Comparison of ENCODE assay signal across 12 mouse cellular contexts in the genomic region with DNA sequence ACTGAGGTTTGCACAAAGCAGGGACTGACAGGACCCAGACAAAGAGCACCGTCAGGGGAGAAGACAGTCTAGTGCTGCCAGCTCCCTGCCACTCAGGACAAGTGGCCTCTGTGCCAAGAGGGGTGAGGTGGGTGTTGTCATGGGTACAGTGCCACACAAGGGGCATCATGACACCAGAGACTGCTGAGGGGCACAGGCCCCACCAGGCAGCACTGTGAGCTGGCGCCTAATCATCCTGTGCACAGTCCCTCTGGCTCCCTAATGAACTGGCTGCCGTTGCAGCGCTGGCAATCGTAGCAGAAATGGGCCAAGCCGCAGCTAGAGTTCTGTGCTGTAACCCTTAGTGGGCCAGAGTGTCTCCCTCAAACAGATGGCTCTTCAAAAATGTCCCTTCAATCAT. TPM values are rescaled to one million over a fixed set of nuclear protein-coding genes. Genes with fewer than 3 reads are reported as not detected.
A peak's percentile ranks its signal among the peaks of the same experiment; 100 is the strongest.
DNase-seq lines count a peak whose midpoint lies in the region; ATAC-seq and TF ChIP-seq lines count a peak whose summit lies in the region.
"Had no signal": no experiment of that assay in that cellular context is flagged by ENCODE, and none has a peak within 500 bp of the region (broad histone marks: within the 10 kb centered on the region; RNA-seq: fewer than 3 reads in every experiment).

No protein-coding gene starts in this region.

- H3K4me3 ChIP-seq in kidney, postnatal 0 days (replicated peaks; ENCODE audit: low read depth, low read length) = no peak overlapping the region
- H3K4me3 ChIP-seq: embryonic facial prominence, embryonic 12.5 days; lung, embryonic 15.5 days had no signal

- H3K9ac ChIP-seq in kidney, postnatal 0 days (ENCODE audit: low read depth, low read length) = no peak overlapping the region
- H3K9ac ChIP-seq: embryonic facial prominence, embryonic 12.5 days; lung, embryonic 15.5 days had no signal

- ATAC-seq in kidney, postnatal 0 days (replicated peaks; ENCODE audit: low FRiP score, low read depth) = no peak
- no peak for ATAC-seq in megakaryocyte progenitor cell, adult 5-6 weeks (replicated peaks; ENCODE audit: poor library complexity)

- DNase-seq in kidney, postnatal 0 days (ENCODE audit: low spot score) = no peak
- DNase-seq in kidney, adult 11 months = no peak
- DNase-seq in brain, embryonic 18.5 days (ENCODE audit: low read depth, low spot score) = peak; percentile 18
- DNase-seq in cerebellum, adult 9-10 months = peak; percentile 84
- DNase-seq in layer of hippocampus, postnatal 14 days (ENCODE audit: low spot score in 2 of 2) = peak; percentile 66 to 79
- DNase-seq in thymus, postnatal 36 days = no peak
- no peak for DNase-seq in lung, adult 18-20 months
- DNase-seq: kidney, postnatal 10 days; thymus, adult 2 months had no signal

- H3K27me3 ChIP-seq in kidney, postnatal 0 days (ENCODE audit: insufficient read depth, low read length) = no peaks in the 10 kb centered on the region
- H3K27me3 ChIP-seq: embryonic facial prominence, embryonic 12.5 days; lung, embryonic 15.5 days had no signal

- TF ChIP-seq CTCF in kidney, postnatal 0 days (IDR thresholded peaks at IDR 0.05; ENCODE audit: low read depth) = no peak

- peak overlapping the region; percentile 77 for H3K27ac ChIP-seq in kidney, postnatal 0 days
- H3K27ac ChIP-seq: embryonic facial prominence, embryonic 12.5 days; lung, embryonic 15.5 days had no signal

- no peaks in the 10 kb centered on the region for H3K9me3 ChIP-seq in kidney, postnatal 0 days (replicated peaks; ENCODE audit: low read length)
- H3K9me3 ChIP-seq: embryonic facial prominence, embryonic 12.5 days; lung, embryonic 15.5 days had no signal

- H3K4me1 ChIP-seq in kidney, postnatal 0 days (replicated peaks; ENCODE audit: insufficient read depth, low read length) = peaks cover 35% of the 10 kb centered on the region
- H3K4me1 ChIP-seq: embryonic facial prominence, embryonic 12.5 days; lung, embryonic 15.5 days had no signal

- no peak overlapping the region for H3K4me2 ChIP-seq in kidney, postnatal 0 days (ENCODE audit: low read length)
- H3K4me2 ChIP-seq: embryonic facial prominence, embryonic 12.5 days; lung, embryonic 15.5 days had no signal

- 46% methylated on average over 6 of the region's 6 CpGs for WGBS in kidney, postnatal 0 days

- H3K36me3 ChIP-seq in kidney, postnatal 0 days (ENCODE audit: insufficient read depth, low read length) = peaks cover 31% of the 10 kb centered on the region

RNA-seq across cellular contexts. Expression of a gene that starts 54.4 kb away (rescaled TPM):
- 22.4 and 23.1 TPM in 2 replicates for polyA plus RNA-seq in kidney, postnatal 0 days (2015; fragmentation: Nextera tagmentation; extraction: Ambion mirVana)
- total RNA-seq in layer of hippocampus, postnatal 14 days (2021) = 10 to 100 TPM; 79.7 to 84.5 TPM
- total RNA-seq in megakaryocyte progenitor cell, adult 5-6 weeks (2015) = 6.7 and 8.5 TPM in 2 replicates
- 5.9 and 7.3 TPM in 2 replicates for total RNA-seq in megakaryocyte progenitor cell, adult 5-6 weeks (2017)

Comparison
In these comparisons a context has a peak if more than half of its experiments do, and no peak if none do; other contexts are left out.
1. DNase-seq: peak in brain, embryonic 18.5 days (single experiment), cerebellum, adult 9-10 months (single experiment) and layer of hippocampus, postnatal 14 days (2 of 2); none in kidney, postnatal 0 days (single experiment), kidney, adult 11 months (single experiment), thymus, postnatal 36 days (0 of 2) and lung, adult 18-20 months (0 of 2).
2. RNA of a gene that starts 54.4 kb away (total RNA-seq): 79.7 to 84.5 TPM in layer of hippocampus, postnatal 14 days; 5.9 to 8.5 TPM in megakaryocyte progenitor cell, adult 5-6 weeks; every median in the first group is over 4 times any median in the second.